Mouse (Mus musculus) kidney, adult 2 months (tissue): ENCODE data around the gene Trit1. TPM values are rescaled to one million over a fixed set of nuclear protein-coding genes. Genes with fewer than 3 reads are reported as not detected.
"Not testable (repeated sequence)": the region's sequence is repeated elsewhere in the genome, so short reads cannot be mapped to it uniquely, and the experiment has no call there.

ENCODE experiments used
- DNase-seq: peaks from one replicate; pipeline ENCODE4 v3.0.0; 2021
- H3K27ac ChIP-seq: fragments of 200-500 bp; 2 replicates; pipeline ENCODE4 v1.5.1; 2012; ENCODE audit warnings: low read depth, low read length, control low read depth, inconsistent platforms; ENCODE audit not compliant: insufficient read depth
- H3K27me3 ChIP-seq: fragments of 200-500 bp; replicated peaks from 2 replicates; pipeline ENCODE4 v1.6.1; 2012; ENCODE audit warnings: mild to moderate bottlenecking, moderate library complexity, low read length, inconsistent platforms; ENCODE audit not compliant: control insufficient read depth, insufficient read depth
- H3K36me3 ChIP-seq: fragments of 200-500 bp; 2 replicates; pipeline ENCODE4 v1.6.1; 2012; ENCODE audit warnings: mild to moderate bottlenecking, moderate library complexity, low read length, inconsistent platforms; ENCODE audit not compliant: control insufficient read depth, insufficient read depth
- H3K4me1 ChIP-seq: fragments of 200-500 bp; 2 replicates; pipeline ENCODE4 v1.6.1; 2011; ENCODE audit warnings: low read length; ENCODE audit not compliant: control insufficient read depth, insufficient read depth
- H3K4me3 ChIP-seq: fragments of 200-500 bp; 2 replicates; pipeline ENCODE4 v1.5.1; 2011; ENCODE audit warnings: mild to moderate bottlenecking, low read depth, low read length, control low read depth; ENCODE audit not compliant: insufficient read depth
- CTCF ChIP-seq: fragments of 200-500 bp; conservative IDR thresholded peaks from 2 replicates; pipeline ENCODE4 v1.5.1; 2011; ENCODE audit warnings: low read depth, mild to moderate bottlenecking, control low read depth, low read length, moderate library complexity, mixed read lengths; ENCODE audit not compliant: insufficient read depth, insufficient read length
- POLR2A ChIP-seq: fragments of 200-500 bp; IDR thresholded peaks from one replicate; pipeline ENCODE4 v1.6.1; 2011; ENCODE audit warnings: low read depth, low read length, control low read depth
- WGBS: fragments of 180-500 bp; shearing (Covaris S2); methylation state at CpG from one replicate; pipeline ENCODE4 v1.1.7; 2018; 5-methylcytosine and 5-hydroxymethylcytosine counted together
- polyA plus RNA-seq: library from polyadenylated mRNA; depleted of rRNA; stranded (reverse); fragments of >200 nt; gene quantifications from 2 replicates; pipeline ENCODE4 v1.2.3, GENCODE M21; 2012

Trit1 gene
- polyA plus RNA-seq, 1 experiment, result 4.7 TPM

GRCm38 (mm10) chr4:122999263-122999691 lies 17.1 kb upstream of the Trit1 start:
- no peaks in the 10 kb centered on the region for H3K36me3 ChIP-seq
- H3K27me3 ChIP-seq, result no peaks in the 10 kb centered on the region
- DNase-seq, result no peak
- H3K4me1 ChIP-seq, result no peaks in the 10 kb centered on the region
- H3K27ac ChIP-seq, result no peak overlapping the region
- no peak for TF ChIP-seq POLR2A
- no peak for TF ChIP-seq CTCF
- 47% methylated on average over 4 of the region's 4 CpGs for WGBS
- H3K4me3 ChIP-seq, result no peak overlapping the region

GRCm38 (mm10) chr4:123000130-123000529 lies 16.3 kb upstream of the Trit1 start:
- H3K27me3 ChIP-seq, result no peaks in the 10 kb centered on the region
- 65% methylated on average over 14 of the region's 14 CpGs for WGBS
- H3K27ac ChIP-seq, result no peak overlapping the region
- DNase-seq, result no peak
- H3K4me3 ChIP-seq, result no peak overlapping the region
- no peaks in the 10 kb centered on the region for H3K36me3 ChIP-seq
- no peaks in the 10 kb centered on the region for H3K4me1 ChIP-seq
- TF ChIP-seq POLR2A, result no peak
- no peak for TF ChIP-seq CTCF

DNA sequence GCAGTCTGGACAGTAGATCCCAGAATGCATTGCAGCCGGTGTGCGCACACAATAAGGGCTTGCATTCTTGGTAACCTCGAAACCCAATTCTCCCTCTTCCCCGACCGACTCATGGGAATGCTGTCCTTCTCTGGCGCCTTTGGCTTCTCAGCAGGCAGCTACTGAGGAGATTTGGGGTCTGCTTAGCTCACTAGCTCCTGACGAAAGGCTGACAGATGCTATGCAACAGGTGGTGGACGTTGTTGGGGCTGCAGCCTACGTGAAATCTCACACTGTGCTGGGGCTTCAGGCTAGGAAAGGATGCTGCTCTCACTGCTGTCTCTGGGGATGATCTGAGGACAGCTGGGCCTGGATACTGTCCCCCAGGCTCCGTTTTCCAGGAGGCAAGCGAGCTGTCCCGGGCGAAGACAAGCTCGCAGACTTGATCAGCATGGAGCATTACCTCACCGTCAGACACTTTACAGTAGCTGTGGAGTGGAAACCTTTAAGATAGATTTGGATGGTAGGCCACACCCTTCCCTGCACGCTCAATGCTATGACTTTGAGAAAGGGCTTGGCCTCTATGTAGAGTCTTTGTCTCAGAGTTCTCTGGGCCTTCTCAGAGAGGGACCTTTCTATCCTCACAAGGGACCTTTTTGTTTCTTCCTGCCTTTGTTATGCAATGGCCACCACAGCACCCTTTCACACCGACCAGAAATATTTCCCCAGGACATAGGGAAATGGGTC lies 15.6 kb upstream of the Trit1 start:
- no peak for TF ChIP-seq POLR2A
- TF ChIP-seq CTCF, result no peak
- no peaks in the 10 kb centered on the region for H3K4me1 ChIP-seq
- 76% methylated on average over 17 of the region's 17 CpGs for WGBS
- no peak for DNase-seq
- no peak overlapping the region for H3K4me3 ChIP-seq
- no peak overlapping the region for H3K27ac ChIP-seq
- H3K36me3 ChIP-seq, result no peaks in the 10 kb centered on the region
- no peaks in the 10 kb centered on the region for H3K27me3 ChIP-seq

GRCm38 (mm10) chr4:123005054-123005966 lies 11.1 kb upstream of the Trit1 start:
- no peak overlapping the region for H3K27ac ChIP-seq
- DNase-seq, result peak; percentile 21
- H3K27me3 ChIP-seq, result no peaks in the 10 kb centered on the region; the same call in 1 of the 2 replicates
- H3K36me3 ChIP-seq, result no peaks in the 10 kb centered on the region
- no peaks in the 10 kb centered on the region for H3K4me1 ChIP-seq
- no peak overlapping the region for H3K4me3 ChIP-seq
- WGBS, result 43% methylated on average over 15 of the region's 15 CpGs
- TF ChIP-seq POLR2A (no peak), CTCF (no peak)

GRCm38 (mm10) chr4:123012501-123012900 lies 3.9 kb upstream of the Trit1 start:
- not testable (repeated sequence) for H3K36me3 ChIP-seq, DNase-seq, H3K27ac ChIP-seq, H3K4me3 ChIP-seq, H3K27me3 ChIP-seq, H3K4me1 ChIP-seq
- 89% methylated on average over 4 of the region's 4 CpGs for WGBS

DNA sequence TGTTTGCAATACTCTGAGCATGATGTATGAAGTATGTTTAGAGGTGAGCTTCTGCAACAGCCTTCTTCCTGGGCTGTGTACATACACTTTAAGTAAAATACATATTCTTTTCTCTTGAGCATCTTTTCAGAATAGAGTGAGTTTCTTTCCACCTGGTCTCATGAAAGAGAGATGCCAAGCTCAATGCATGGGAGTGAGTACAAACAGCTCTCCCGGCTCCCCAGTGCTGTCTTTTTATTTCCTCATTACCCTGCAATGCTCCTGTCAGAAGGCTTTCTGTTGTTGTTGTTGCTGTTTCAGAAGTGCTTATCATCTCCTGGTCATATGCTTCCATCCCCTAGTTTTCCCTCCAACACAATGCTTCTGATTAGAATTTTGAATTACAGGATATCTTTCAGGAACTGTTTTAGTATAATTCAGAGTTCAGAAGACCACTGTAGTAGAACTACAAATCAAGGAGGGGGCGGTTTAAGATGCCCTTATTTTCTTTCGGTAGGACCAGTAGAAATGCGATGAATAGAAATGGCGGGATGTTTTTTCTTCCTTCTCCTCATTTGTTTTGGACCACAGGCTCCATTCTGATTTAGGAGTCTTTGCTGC lies 3.0 kb upstream of the Trit1 start:
- WGBS, result 55% methylated on average over 5 of the region's 5 CpGs
- Histone ChIP-seq H3K36me3 (no peaks in the 10 kb centered on the region), H3K4me1 (peaks cover 4% of the 10 kb centered on the region), H3K4me3 (no peak overlapping the region), H3K27me3 (no peaks in the 10 kb centered on the region; the same call in 1 of the 2 replicates), H3K27ac (no peak overlapping the region)
- TF ChIP-seq POLR2A, result no peak
- no peak for TF ChIP-seq CTCF
- no peak for DNase-seq

DNA sequence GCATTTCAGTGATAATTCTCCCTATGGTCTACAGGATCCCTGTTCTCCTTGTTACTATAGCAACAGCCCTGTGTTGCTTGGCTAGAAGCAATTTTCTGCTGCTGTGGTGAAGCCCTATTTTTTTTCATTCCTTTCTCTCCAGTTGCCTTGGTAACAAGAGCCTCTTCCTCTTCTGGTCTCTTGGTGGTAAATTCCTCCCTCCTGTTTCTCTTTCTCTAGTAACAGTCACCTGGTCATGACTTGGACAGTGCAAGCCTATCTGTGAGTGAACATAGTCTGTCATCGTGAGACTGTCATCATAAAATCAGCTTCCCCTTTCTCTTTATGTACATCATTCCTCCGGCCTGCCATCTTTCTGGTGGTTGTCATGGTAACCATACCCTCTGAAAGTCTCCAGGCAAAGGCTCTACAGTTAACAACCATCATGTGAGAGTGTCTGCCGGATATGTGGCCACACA lies 2.4 kb upstream of the Trit1 start:
- Histone ChIP-seq H3K4me3 (no peak overlapping the region), H3K27ac (no peak overlapping the region), H3K27me3 (no peaks in the 10 kb centered on the region), H3K36me3 (no peaks in the 10 kb centered on the region), H3K4me1 (peaks cover 5% of the 10 kb centered on the region)
- TF ChIP-seq POLR2A (no peak), CTCF (no peak)
- DNase-seq, result no peak
- WGBS, result 60% methylated on average over 3 of the region's 3 CpGs
